Mouse (Mus musculus) lung, embryonic 15.5 days (tissue): ENCODE data around the gene Nadk2. TPM values are rescaled to one million over a fixed set of nuclear protein-coding genes. Genes with fewer than 3 reads are reported as not detected.

Experiments used
- ATAC-seq: fragments of 200-750 bp; cut with Nextera tagmentation; 2 replicates; pipeline ENCODE4 v1.8.0; 2017; ENCODE audit warnings: moderate number of reproducible peaks, borderline replicate concordance; ENCODE audit not compliant: low FRiP score, low TSS enrichment; ENCODE audit errors: extremely low read depth
- H3K27ac ChIP-seq: fragments of 300-500 bp; sonication (generic); 2 replicates; pipeline ENCODE4 v1.5.1; 2015; ENCODE audit warnings: moderate library complexity, mild to moderate bottlenecking, inconsistent platforms
- H3K27me3 ChIP-seq: fragments of 300-500 bp; sonication (generic); 2 replicates; pipeline ENCODE4 v1.6.1; 2015; ENCODE audit warnings: inconsistent platforms
- H3K36me3 ChIP-seq: fragments of 300-500 bp; sonication (generic); 2 replicates; pipeline ENCODE4 v1.6.1; 2015; ENCODE audit warnings: inconsistent platforms
- H3K4me1 ChIP-seq: fragments of 300-500 bp; sonication (generic); 2 replicates; pipeline ENCODE4 v1.6.1; 2015; ENCODE audit warnings: inconsistent platforms
- H3K4me2 ChIP-seq: fragments of 300-500 bp; sonication (generic); 2 replicates; pipeline ENCODE4 v1.6.1; 2015; ENCODE audit warnings: inconsistent platforms, mild to moderate bottlenecking, moderate library complexity
- H3K4me3 ChIP-seq: fragments of 300-500 bp; sonication (generic); 2 replicates; pipeline ENCODE4 v1.5.1; 2015; ENCODE audit warnings: mild to moderate bottlenecking, inconsistent platforms
- H3K9ac ChIP-seq: fragments of 300-500 bp; sonication (generic); 2 replicates; pipeline ENCODE4 v1.6.1; 2015; ENCODE audit warnings: inconsistent platforms
- H3K9me3 ChIP-seq: fragments of 300-500 bp; sonication (generic); 2 replicates; pipeline ENCODE4 v1.6.1; 2016; ENCODE audit warnings: inconsistent platforms
- WGBS: fragments of 180-500 bp; shearing (Covaris S2); methylation state at CpG from one replicate; pipeline ENCODE4 v1.1.7; 2015; 5-methylcytosine and 5-hydroxymethylcytosine counted together
- polyA plus RNA-seq: library from polyadenylated mRNA; unstranded; fragments of >200 nt; fragmentation: Nextera tagmentation; extraction: Ambion mirVana; gene quantifications from 2 replicates; pipeline ENCODE4 v1.2.1, GENCODE M21; 2015

Nadk2 gene
- polyA plus RNA-seq, 1 experiment from 2014 or later: 33.0 TPM

DNA sequence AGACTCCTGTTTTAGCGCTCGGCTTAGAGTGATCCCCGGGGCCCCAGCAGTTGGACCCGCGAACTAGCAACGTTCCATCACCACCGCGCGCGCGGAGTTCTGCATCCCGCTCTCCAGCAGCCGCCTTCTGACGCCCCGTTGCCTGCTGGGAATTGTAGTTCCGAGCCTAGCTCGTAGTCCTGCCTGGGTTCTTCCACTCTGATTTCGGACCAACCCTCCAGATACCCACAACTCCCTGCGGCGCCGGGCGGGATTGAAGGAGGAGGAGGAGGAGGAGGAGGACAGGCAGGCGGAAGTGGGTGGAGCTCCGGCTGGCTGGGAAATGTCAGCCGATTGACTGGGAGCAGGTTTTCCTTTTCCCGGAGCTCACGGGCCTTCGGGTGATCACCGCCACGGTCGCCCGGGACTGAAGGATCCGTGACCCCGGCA lies 69.2 kb downstream of the Nadk2 start, which contains the start of gene Lmbrd2:
TSS of gene Lmbrd2 (plus strand) at position 299 of the 429 bp plus-strand sequence.
- Histone ChIP-seq H3K4me3 (peak within 1 kb of the TSS; percentile 98), H3K9ac (peak within 1 kb of the TSS; percentile 90), H3K4me2 (peak within 1 kb of the TSS; percentile 82), H3K27ac (peak within 1 kb of the TSS; percentile 87), H3K36me3 (peaks cover 21% of the 10 kb centered on the region; the same call in 1 of the 2 replicates), H3K9me3 (no peaks in the 10 kb centered on the region), H3K4me1 (peaks cover 24% of the 10 kb centered on the region), H3K27me3 (no peaks in the 10 kb centered on the region)
- ATAC-seq: peak; percentile 99
- WGBS: under 1% methylated on average over 33 of the region's 34 CpGs

DNA sequence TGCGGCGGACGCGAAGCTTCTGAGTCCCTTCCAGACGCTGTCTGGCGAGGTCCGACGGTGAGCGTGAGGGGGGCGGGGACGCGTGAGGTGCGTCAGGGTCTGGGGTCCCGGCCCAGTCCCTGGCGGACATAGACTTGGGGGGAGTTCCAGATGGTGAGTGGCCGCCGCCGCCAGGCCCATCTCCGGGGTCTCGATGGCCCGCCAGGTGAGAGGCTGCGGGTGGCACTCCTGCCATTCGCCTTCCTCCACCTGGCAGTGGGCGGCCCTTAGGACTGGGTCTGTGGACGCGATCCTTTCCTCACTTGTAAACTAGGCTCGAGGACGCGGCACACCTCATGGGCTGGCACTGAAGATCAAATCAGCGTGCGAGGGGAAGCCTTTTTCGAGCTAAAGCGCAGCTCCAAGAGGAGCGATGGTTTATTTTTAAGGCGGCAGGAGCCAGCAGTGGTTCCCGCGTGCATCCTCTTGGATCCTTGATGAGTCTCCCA lies 69.7 kb downstream of the Nadk2 start:
- H3K27me3 ChIP-seq: no peaks in the 10 kb centered on the region
- peaks cover 19% of the 10 kb centered on the region for H3K4me1 ChIP-seq
- H3K4me2 ChIP-seq: peak overlapping the region; percentile 82
- H3K9ac ChIP-seq: peak overlapping the region; percentile 90
- H3K4me3 ChIP-seq: peak overlapping the region; percentile 98
- H3K27ac ChIP-seq: peak overlapping the region; percentile 87
- no peaks in the 10 kb centered on the region for H3K9me3 ChIP-seq
- 0% methylated on average over 37 of the region's 37 CpGs for WGBS
- peaks cover 20% of the 10 kb centered on the region; the same call in 1 of the 2 replicates for H3K36me3 ChIP-seq
- peak; percentile 81 for ATAC-seq

DNA sequence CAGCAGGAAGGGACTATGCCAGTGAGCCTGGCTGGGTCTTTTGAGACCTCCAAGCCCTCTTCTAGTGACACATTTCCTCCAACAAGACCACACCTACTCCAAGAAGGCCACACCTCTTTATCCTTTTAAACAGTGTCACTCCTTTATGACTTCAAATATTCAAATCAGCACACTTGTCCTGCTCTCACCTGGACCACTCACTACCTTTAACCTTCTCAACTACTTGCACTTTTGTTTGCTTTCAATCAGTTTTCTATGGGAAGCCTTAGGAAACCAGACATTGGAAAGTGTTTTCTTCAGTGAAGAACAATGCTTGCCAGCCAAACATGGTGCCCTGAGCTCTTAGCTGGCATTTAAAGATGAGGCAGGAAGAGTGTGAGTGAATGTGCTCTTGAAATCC lies 84.3 kb downstream of the Nadk2 start, which contains the start of gene Skp2:
TSS of gene Skp2 (minus strand) at position 101 of the 400 bp plus-strand sequence.
- Histone ChIP-seq H3K4me1 (no peaks in the 10 kb centered on the region), H3K36me3 (peaks cover 20% of the 10 kb centered on the region)

More for the DNA sequence above, 84.3 kb downstream of the Nadk2 start, which contains the start of gene Skp2:
- H3K4me3 ChIP-seq: no peak within 1 kb of the TSS
- no peak within 1 kb of the TSS for H3K9ac ChIP-seq
- no peak within 1 kb of the TSS for H3K4me2 ChIP-seq
- no peaks in the 10 kb centered on the region for H3K9me3 ChIP-seq
- no peak within 1 kb of the TSS for H3K27ac ChIP-seq
- no peak for ATAC-seq
- no peaks in the 10 kb centered on the region for H3K27me3 ChIP-seq

Other genes with a start within 250 kb of the Nadk2 start
- 0.49 and 0.58 TPM in 2 replicates for gene Ranbp3l, start 103.3 kb upstream of the Nadk2 start, polyA plus RNA-seq
- gene Lmbrd2, start 69.3 kb downstream of the Nadk2 start, polyA plus RNA-seq: 2.3 TPM in 2 replicates
- 76.2 and 76.9 TPM in 2 replicates for gene Skp2, start 84.2 kb downstream of the Nadk2 start, polyA plus RNA-seq
- gene Ugt3a1, start 205.6 kb downstream of the Nadk2 start, polyA plus RNA-seq: not detected in 2 replicates